Mouse (Mus musculus): Measurements from ENCODE around the gene St6galnac3. TPM values are rescaled to one million over a fixed set of nuclear protein-coding genes. Genes with fewer than 3 reads are reported as not detected.

The St6galnac3 gene
- polyA plus RNA-seq (2012; rRNA removed) = 2.6 and 3.2 TPM in 2 replicates

DNA sequence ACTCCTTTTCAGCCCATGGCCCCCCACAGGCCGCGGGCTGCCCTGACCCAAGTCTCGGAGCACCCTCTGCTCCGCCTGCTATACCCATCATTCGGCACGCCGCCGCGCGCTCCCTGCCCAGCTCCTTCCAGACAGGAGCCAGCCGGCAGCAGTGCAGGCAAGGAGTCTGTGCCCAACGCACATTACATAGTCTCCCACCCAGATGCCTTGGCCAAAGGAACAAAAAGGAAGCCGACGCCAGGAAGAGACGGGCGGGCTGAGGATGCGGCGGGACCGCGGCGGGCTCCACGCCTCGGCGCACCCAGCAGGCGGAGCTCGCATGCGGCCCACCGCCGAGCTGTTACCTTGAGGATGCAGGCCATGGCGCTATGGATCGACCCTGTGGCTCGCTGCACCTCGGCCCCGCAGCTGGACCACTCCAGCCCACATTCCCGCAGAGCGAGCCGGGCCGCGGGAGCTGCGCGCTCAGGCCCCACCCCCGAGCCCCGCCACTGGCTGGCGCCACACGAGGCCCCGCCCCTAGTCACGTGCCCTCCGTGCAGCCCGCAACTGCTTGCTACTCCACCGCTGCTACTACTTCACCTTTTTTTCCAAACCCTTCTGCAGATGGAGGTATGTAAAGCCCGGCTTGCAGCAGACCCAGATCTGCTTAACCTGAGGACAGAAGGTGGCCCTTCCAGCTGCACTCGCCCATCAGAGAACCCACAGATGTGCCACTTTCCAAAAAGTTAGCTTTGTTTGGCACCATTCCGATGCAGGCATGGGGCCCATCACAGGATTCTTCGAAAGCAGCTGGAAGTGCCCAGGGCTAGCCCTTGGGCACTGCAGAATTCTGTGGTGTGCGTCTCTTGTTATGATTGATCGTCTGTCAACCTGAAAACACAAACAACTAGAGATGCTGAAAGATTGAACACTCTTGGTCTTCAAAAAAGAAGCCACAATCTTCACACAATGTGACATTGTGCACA lies at the start of gene St6galnac3:
St6galnac3 (minus strand) TSS at position 474 of the 968 bp plus-strand sequence.
- no peak within 1 kb of the TSS for H3K27ac ChIP-seq (ENCODE audit: insufficient read depth, low read depth, low read length)
- no peak for TF ChIP-seq POLR2A (IDR thresholded peaks at IDR 0.05; ENCODE audit: low read depth, low read length)
- peaks cover 3% of the 10 kb centered on the region; the same call in 1 of the 2 replicates for H3K4me1 ChIP-seq (ENCODE audit: control insufficient read depth, insufficient read depth, low read length)
- no peaks in the 10 kb centered on the region for H3K36me3 ChIP-seq (ENCODE audit: control insufficient read depth, insufficient read depth, low read length)
- 2% methylated on average over 56 of the region's 56 CpGs for WGBS
- peak within 1 kb of the TSS; percentile 66 for H3K4me3 ChIP-seq (ENCODE audit: insufficient read depth, low read depth, low read length)
- no peaks in the 10 kb centered on the region for H3K27me3 ChIP-seq (replicated peaks; ENCODE audit: control insufficient read depth, insufficient read depth, low read length)
- peak; percentile 83 for DNase-seq

DNA sequence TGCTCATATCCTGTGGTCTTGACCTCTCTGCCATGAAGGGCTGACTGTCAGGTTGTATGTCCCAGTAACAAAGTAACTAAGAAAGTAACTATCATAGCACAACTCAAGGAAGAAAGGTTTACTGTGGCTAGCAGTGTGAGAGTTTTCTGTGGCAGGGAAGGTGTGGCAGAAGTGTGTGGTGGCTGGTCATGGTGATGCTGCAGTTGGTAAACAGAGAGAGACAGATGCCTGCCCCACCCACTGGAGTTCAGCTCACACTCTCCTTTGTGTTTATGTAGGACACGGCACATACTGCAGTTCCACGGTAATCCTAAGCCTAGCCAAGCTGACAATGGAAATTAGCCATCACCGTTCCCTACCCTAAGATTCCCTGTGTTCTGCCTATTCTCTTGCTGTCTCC lies 49.6 kb upstream of the St6galnac3 start:
- Histone ChIP-seq H3K27me3 (replicated peaks; ENCODE audit: control insufficient read depth, insufficient read depth, low read length) (no peaks in the 10 kb centered on the region), H3K36me3 (ENCODE audit: control insufficient read depth, insufficient read depth, low read length) (no peaks in the 10 kb centered on the region), H3K27ac (ENCODE audit: insufficient read depth, low read depth, low read length) (no peak overlapping the region), H3K4me1 (ENCODE audit: control insufficient read depth, insufficient read depth, low read length) (no peaks in the 10 kb centered on the region), H3K4me3 (ENCODE audit: insufficient read depth, low read depth, low read length) (no peak overlapping the region)
- 95% methylated on average over 3 of the region's 3 CpGs for WGBS
- no peak for TF ChIP-seq POLR2A (IDR thresholded peaks at IDR 0.05; ENCODE audit: low read depth, low read length)
- no peak for DNase-seq

DNA sequence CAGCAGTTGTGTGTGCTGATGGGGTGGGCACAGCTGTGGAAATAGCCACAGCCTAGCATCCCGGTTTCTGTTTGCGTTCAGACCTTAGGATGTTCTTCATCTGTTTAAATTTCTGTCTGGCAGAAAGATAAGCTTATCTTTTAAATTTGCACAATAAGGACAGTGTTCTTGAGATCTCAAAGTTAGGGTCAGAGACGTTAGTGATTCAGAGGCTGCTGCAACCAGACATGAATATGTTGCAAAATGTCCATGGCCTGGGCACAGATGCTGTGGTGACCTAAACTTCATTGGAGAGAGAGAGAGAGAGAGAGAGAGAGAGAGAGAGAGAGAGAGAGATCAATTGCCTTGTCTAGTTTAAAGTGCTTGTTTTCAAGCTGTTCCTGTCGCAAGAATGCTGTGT lies 46.5 kb upstream of the St6galnac3 start:
- no peak overlapping the region for H3K4me3 ChIP-seq (ENCODE audit: insufficient read depth, low read depth, low read length)
- no peaks in the 10 kb centered on the region for H3K27me3 ChIP-seq (replicated peaks; ENCODE audit: control insufficient read depth, insufficient read depth, low read length)
- no peaks in the 10 kb centered on the region for H3K36me3 ChIP-seq (ENCODE audit: control insufficient read depth, insufficient read depth, low read length)
- DNase-seq = no peak
- no peak overlapping the region for H3K27ac ChIP-seq (ENCODE audit: insufficient read depth, low read depth, low read length)
- TF ChIP-seq CTCF (conservative IDR thresholded peaks at IDR 0.05; ENCODE audit: insufficient read depth, insufficient read length, low read depth, low read length) = no peak
- TF ChIP-seq POLR2A (IDR thresholded peaks at IDR 0.05; ENCODE audit: low read depth, low read length) = no peak
- no peaks in the 10 kb centered on the region for H3K4me1 ChIP-seq (ENCODE audit: control insufficient read depth, insufficient read depth, low read length)
- 78% methylated on average over 4 of the region's 4 CpGs for WGBS

DNA sequence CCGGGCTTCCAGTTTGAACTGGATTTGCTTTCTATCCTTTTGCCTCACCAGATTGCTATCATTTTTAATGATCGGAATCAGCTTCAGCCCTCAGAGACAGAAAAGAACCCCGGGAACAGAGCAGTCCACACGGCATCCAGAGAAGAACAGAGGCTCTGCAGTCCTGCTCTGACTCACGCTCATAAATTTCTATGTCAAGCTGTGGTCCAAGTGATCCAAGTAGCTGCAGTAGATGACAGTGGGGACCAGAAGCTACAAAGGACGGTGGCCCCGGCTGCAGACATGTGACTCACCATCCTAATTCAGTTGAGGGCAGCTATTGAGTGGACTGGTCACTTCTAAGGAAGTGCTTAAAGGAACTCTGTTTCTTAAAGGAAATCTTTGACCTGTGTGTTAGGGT lies 45.6 kb upstream of the St6galnac3 start:
- DNase-seq = no peak
- TF ChIP-seq CTCF (conservative IDR thresholded peaks at IDR 0.05; ENCODE audit: insufficient read depth, insufficient read length, low read depth, low read length) = no peak
- no peak for TF ChIP-seq POLR2A (IDR thresholded peaks at IDR 0.05; ENCODE audit: low read depth, low read length)
- 36% methylated on average over 7 of the region's 7 CpGs for WGBS
- Histone ChIP-seq H3K27ac (ENCODE audit: insufficient read depth, low read depth, low read length) (no peak overlapping the region), H3K4me1 (ENCODE audit: control insufficient read depth, insufficient read depth, low read length) (no peaks in the 10 kb centered on the region), H3K27me3 (replicated peaks; ENCODE audit: control insufficient read depth, insufficient read depth, low read length) (no peaks in the 10 kb centered on the region), H3K4me3 (ENCODE audit: insufficient read depth, low read depth, low read length) (no peak overlapping the region), H3K36me3 (ENCODE audit: control insufficient read depth, insufficient read depth, low read length) (no peaks in the 10 kb centered on the region)

DNA sequence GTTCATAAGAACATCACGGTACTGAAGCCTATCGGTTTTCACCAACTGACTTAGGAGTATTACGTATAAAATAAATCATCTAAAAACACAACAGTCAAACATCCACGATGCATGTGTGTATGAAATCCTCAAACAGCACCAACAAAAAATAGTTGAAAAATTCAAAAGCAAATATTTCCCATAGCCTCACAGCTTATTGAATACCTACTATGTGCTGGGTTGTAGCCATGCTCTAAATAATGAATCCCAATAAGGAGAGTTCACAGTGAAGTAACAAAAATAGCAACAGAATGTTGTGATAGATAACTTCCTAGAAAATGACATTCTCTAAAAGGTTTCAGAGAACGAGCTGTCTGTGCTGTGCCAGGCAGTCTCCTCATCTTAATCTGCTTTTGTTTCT lies 44.2 kb upstream of the St6galnac3 start:
- 82% methylated on average over 5 of the region's 5 CpGs for WGBS
- Histone ChIP-seq H3K36me3 (ENCODE audit: control insufficient read depth, insufficient read depth, low read length) (no peaks in the 10 kb centered on the region), H3K4me1 (ENCODE audit: control insufficient read depth, insufficient read depth, low read length) (no peaks in the 10 kb centered on the region), H3K27me3 (replicated peaks; ENCODE audit: control insufficient read depth, insufficient read depth, low read length) (no peaks in the 10 kb centered on the region), H3K27ac (ENCODE audit: insufficient read depth, low read depth, low read length) (no peak overlapping the region), H3K4me3 (ENCODE audit: insufficient read depth, low read depth, low read length) (no peak overlapping the region)
- no peak for DNase-seq
- TF ChIP-seq POLR2A (IDR thresholded peaks at IDR 0.05; ENCODE audit: low read depth, low read length) = no peak
- TF ChIP-seq CTCF (conservative IDR thresholded peaks at IDR 0.05; ENCODE audit: insufficient read depth, insufficient read length, low read depth, low read length) = no peak

DNA sequence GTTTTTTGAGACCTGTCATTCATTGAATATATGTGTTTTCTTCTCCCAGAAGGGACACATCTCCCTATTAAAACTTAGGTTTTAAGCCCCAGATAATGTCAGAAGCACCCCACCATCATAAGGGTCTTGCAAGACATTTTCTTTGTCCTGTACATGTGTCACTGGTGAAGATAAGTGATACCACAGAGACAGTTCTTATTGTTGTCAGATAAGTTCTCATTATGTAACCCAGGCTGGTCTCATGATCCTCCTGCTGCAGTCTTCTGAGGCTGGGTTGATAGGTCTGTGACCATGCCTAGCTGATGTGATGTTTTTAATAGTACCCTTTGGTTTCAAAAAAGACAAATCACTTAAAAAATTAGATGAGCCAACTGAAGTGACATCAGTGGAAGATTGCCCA lies 40.2 kb upstream of the St6galnac3 start:
- no peak overlapping the region for H3K4me3 ChIP-seq (ENCODE audit: insufficient read depth, low read depth, low read length)
- H3K36me3 ChIP-seq (ENCODE audit: control insufficient read depth, insufficient read depth, low read length) = no peaks in the 10 kb centered on the region
- H3K27ac ChIP-seq (ENCODE audit: insufficient read depth, low read depth, low read length) = no peak overlapping the region
- H3K27me3 ChIP-seq (replicated peaks; ENCODE audit: control insufficient read depth, insufficient read depth, low read length) = no peaks in the 10 kb centered on the region
- DNase-seq = no peak
- TF ChIP-seq CTCF (conservative IDR thresholded peaks at IDR 0.05; ENCODE audit: insufficient read depth, insufficient read length, low read depth, low read length) (no peak), POLR2A (IDR thresholded peaks at IDR 0.05; ENCODE audit: low read depth, low read length) (no peak)
- no peaks in the 10 kb centered on the region for H3K4me1 ChIP-seq (ENCODE audit: control insufficient read depth, insufficient read depth, low read length)

DNA sequence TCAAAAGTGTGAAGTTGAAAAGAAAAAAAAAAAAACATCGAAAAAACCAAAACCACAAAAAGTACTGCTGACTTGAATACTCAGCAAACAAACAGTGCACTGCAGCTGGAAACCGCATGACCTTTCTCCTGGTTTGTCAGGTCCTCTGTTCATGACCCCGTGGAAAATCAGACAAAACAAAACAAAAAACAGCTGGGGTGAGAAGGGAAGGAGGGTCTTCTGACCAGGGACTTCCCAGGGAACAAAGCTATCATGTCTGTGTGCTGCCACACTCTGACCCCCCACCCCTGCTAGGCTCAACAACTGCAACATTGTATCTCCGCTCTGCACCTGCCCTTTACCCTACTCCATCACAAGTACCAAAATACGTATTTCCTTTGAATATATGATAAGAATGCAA lies 39.8 kb upstream of the St6galnac3 start:
- TF ChIP-seq POLR2A (IDR thresholded peaks at IDR 0.05; ENCODE audit: low read depth, low read length) (no peak), CTCF (conservative IDR thresholded peaks at IDR 0.05; ENCODE audit: insufficient read depth, insufficient read length, low read depth, low read length) (no peak)
- WGBS = 39% methylated on average over 5 of the region's 5 CpGs
- Histone ChIP-seq H3K27ac (ENCODE audit: insufficient read depth, low read depth, low read length) (no peak overlapping the region), H3K4me3 (ENCODE audit: insufficient read depth, low read depth, low read length) (no peak overlapping the region), H3K27me3 (replicated peaks; ENCODE audit: control insufficient read depth, insufficient read depth, low read length) (no peaks in the 10 kb centered on the region), H3K36me3 (ENCODE audit: control insufficient read depth, insufficient read depth, low read length) (no peaks in the 10 kb centered on the region), H3K4me1 (ENCODE audit: control insufficient read depth, insufficient read depth, low read length) (no peaks in the 10 kb centered on the region)
- DNase-seq = peak; percentile 17
